Mouse (Mus musculus) olfactory bulb, adult 2 months (tissue): ENCODE measurements around the gene Phlda1.

Experiments
- CTCF ChIP-seq: fragments of 200-500 bp; IDR thresholded peaks from 2 replicates; pipeline ENCODE4 v1.5.1; 2012; ENCODE audit warnings: low read depth, mild to moderate bottlenecking, low read length, moderate library complexity; ENCODE audit not compliant: insufficient read depth
- POLR2A ChIP-seq: fragments of 200-500 bp; IDR thresholded peaks from 2 replicates; pipeline ENCODE4 v1.6.1; 2012; ENCODE audit warnings: mild to moderate bottlenecking, low read depth, low read length, moderate library complexity; ENCODE audit not compliant: insufficient read depth

DNA sequence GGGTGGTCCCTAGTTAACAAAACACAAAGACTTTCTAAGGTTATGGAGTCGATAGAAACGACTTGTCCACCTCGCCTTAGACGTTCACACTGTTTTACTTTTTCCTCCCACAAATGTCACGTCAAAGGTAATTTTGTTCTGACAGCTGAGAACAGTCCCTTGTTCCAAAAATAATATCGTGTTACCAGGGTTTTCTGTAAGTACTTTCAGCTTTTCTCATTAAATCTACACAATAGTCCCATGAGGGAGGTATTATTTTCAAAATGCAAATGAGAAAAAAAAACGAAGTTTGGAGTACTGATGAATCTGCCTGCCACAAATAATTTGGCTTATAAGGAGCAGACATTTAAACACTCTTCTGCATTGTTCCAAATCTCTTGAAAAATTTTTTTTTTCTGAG is 48.0 kb upstream of the Phlda1 start:
- TF ChIP-seq POLR2A (no peak), CTCF (no peak)
